Mouse (Mus musculus): ENCODE data around the gene Olfr820. TPM values are rescaled to one million over a fixed set of nuclear protein-coding genes. Genes with fewer than 3 reads are reported as not detected.
"Not testable (repeated sequence)": the region's sequence is repeated elsewhere in the genome, so short reads cannot be mapped to it uniquely, and the experiment has no call there.

Olfr820 gene
- not detected for total RNA-seq (2021)

GRCm38 (mm10) chr10:130012321-130012720 is at the start of gene Olfr820:
TSS of gene Olfr820 (plus strand) at chr10:130012621.
- DNase-seq: no peak
- intact Hi-C loops (cut with DNase I): no loop called here

GRCm38 (mm10) chr10:129966232-129966631 is 46.2 kb upstream of the Olfr820 start:
- intact Hi-C loops (cut with DNase I); DNase-seq: not testable (repeated sequence)

- intact Hi-C loops (cut with DNase I); DNase-seq: not testable (repeated sequence)
These were observed 45.3 kb upstream of the Olfr820 start, which contains the start of gene Olfr819 for GRCm38 (mm10) chr10:129967166-129967565. TSS of gene Olfr819 (minus strand) at chr10:129967266.

- intact Hi-C loops (cut with DNase I); DNase-seq: not testable (repeated sequence)
These were observed 39.4 kb upstream of the Olfr820 start for GRCm38 (mm10) chr10:129972994-129973393.

- intact Hi-C loops (cut with DNase I); DNase-seq: not testable (repeated sequence)
These were observed 36.4 kb upstream of the Olfr820 start, which contains the start of gene Olfr247 for GRCm38 (mm10) chr10:129976040-129976439. TSS of gene Olfr247 (minus strand) at chr10:129976140.

- DNase-seq; intact Hi-C loops (cut with DNase I): not testable (repeated sequence)
These were observed 30.6 kb upstream of the Olfr820 start for GRCm38 (mm10) chr10:129981867-129982266.

GRCm38 (mm10) chr10:129984962-129985361 is 27.5 kb upstream of the Olfr820 start, which contains the start of gene Gm10310:
TSS of gene Gm10310 (minus strand) at chr10:129985062.
- DNase-seq; intact Hi-C loops (cut with DNase I): not testable (repeated sequence)

- DNase-seq; intact Hi-C loops (cut with DNase I): not testable (repeated sequence)
These were observed 8.3 kb upstream of the Olfr820 start for GRCm38 (mm10) chr10:130004104-130004503.

GRCm38 (mm10) chr10:130005366-130005765 is 7.1 kb upstream of the Olfr820 start:
- DNase-seq; intact Hi-C loops (cut with DNase I): not testable (repeated sequence)

- intact Hi-C loops (cut with DNase I): no loop called here
- no peak for DNase-seq
These were observed 17.6 kb downstream of the Olfr820 start, which contains the start of gene Olfr821 for GRCm38 (mm10) chr10:130030048-130030447. TSS of gene Olfr821 (plus strand) at chr10:130030348.

- intact Hi-C loops (cut with DNase I): no loop called here
- no peak for DNase-seq
These were observed 24.7 kb downstream of the Olfr820 start for GRCm38 (mm10) chr10:130037096-130037495.

Other genes starting within 250 kb of the Olfr820 start
- not detected for gene Olfr808, start 247.1 kb upstream of the Olfr820 start, total RNA-seq (2021)
- gene Olfr809, start 238.0 kb upstream of the Olfr820 start, total RNA-seq (2021): not detected
- not detected for gene Olfr810, start 217.7 kb upstream of the Olfr820 start, total RNA-seq (2021)
- gene Olfr811, start 208.2 kb upstream of the Olfr820 start, total RNA-seq (2021): not detected
- gene Olfr812, start 166.5 kb upstream of the Olfr820 start, total RNA-seq (2021): not detected
- gene Olfr813, start 157.3 kb upstream of the Olfr820 start, total RNA-seq (2021): not detected
- gene Olfr814, start 132.8 kb upstream of the Olfr820 start, total RNA-seq (2021): not detected
- gene Olfr815, start 106.8 kb upstream of the Olfr820 start, total RNA-seq (2021): not detected
- not detected for gene Olfr816, start 97.0 kb upstream of the Olfr820 start, total RNA-seq (2021)
- gene Olfr818, start 63.5 kb upstream of the Olfr820 start, total RNA-seq (2021): not detected
- gene Olfr819, start 45.4 kb upstream of the Olfr820 start, total RNA-seq (2021): not detected
- gene Olfr247, start 36.5 kb upstream of the Olfr820 start, total RNA-seq (2021): not detected
- not detected for gene Gm10310, start 27.6 kb upstream of the Olfr820 start, total RNA-seq (2021)
- not detected for gene Olfr821, start 17.7 kb downstream of the Olfr820 start, total RNA-seq (2021)
- gene Olfr822, start 58.6 kb downstream of the Olfr820 start, total RNA-seq (2021): not detected
- not detected for gene Olfr823, start 102.8 kb downstream of the Olfr820 start, total RNA-seq (2021)
- not detected for gene Olfr824, start 117.4 kb downstream of the Olfr820 start, total RNA-seq (2021)
- not detected for gene Olfr825, start 154.1 kb downstream of the Olfr820 start, total RNA-seq (2021)
- gene Olfr826, start 171.6 kb downstream of the Olfr820 start, total RNA-seq (2021): not detected
- gene Olfr827, start 201.8 kb downstream of the Olfr820 start, total RNA-seq (2021): not detected